Mouse (Mus musculus) bone marrow macrophage, adult 2 months (primary cell): Measurements from ENCODE around the gene Lrrn3. TPM values are rescaled to one million over a fixed set of nuclear protein-coding genes. Genes with fewer than 3 reads are reported as not detected.
A peak's percentile ranks its signal among the peaks of the same experiment; 100 is the strongest.

Experiments used
- H3K27ac ChIP-seq: 2 replicates; pipeline ENCODE4 v1.5.1; 2012; ENCODE audit warnings: low read depth, low read length; ENCODE audit not compliant: insufficient read depth
- H3K4me1 ChIP-seq: 2 replicates; pipeline ENCODE4 v1.6.1; 2012; ENCODE audit warnings: low read length; ENCODE audit not compliant: control insufficient read depth, insufficient read depth
- H3K4me3 ChIP-seq: 2 replicates; pipeline ENCODE4 v1.5.1; 2012; ENCODE audit warnings: mild to moderate bottlenecking, low read length, moderate library complexity; ENCODE audit not compliant: insufficient read depth
- CTCF ChIP-seq: IDR thresholded peaks from 2 replicates; pipeline ENCODE4 v1.5.1; 2012; ENCODE audit warnings: low read depth, mild to moderate bottlenecking, low read length, moderate library complexity
- POLR2A ChIP-seq: IDR thresholded peaks from 2 replicates; pipeline ENCODE4 v1.6.1; 2012; ENCODE audit warnings: mild to moderate bottlenecking, low read depth, low read length, borderline replicate concordance
- polyA plus RNA-seq: library from polyadenylated mRNA; stranded (reverse); fragments of >200 nt; gene quantifications from 2 replicates; pipeline ENCODE4 v1.2.4, GENCODE M21; 2012; ENCODE audit not compliant: missing spikeins, insufficient read depth, insufficient read length

The Lrrn3 gene
- polyA plus RNA-seq, 1 experiment = not detected

GRCm38 (mm10) chr12:41485512-41486215, 567 bp downstream of the Lrrn3 start:
- peak overlapping the region; percentile 34 for H3K4me3 ChIP-seq
- peaks cover 2% of the 10 kb centered on the region; the same call in 1 of the 2 replicates for H3K4me1 ChIP-seq
- H3K27ac ChIP-seq = no peak overlapping the region
- TF ChIP-seq CTCF = no peak
- no peak for TF ChIP-seq POLR2A

GRCm38 (mm10) chr12:41484689-41485511, 1.3 kb downstream of the Lrrn3 start:
- TF ChIP-seq CTCF = no peak
- no peak for TF ChIP-seq POLR2A
- Histone ChIP-seq H3K27ac (no peak overlapping the region), H3K4me3 (peak overlapping the region; percentile 32), H3K4me1 (peaks cover 2% of the 10 kb centered on the region; the same call in 1 of the 2 replicates)

- TF ChIP-seq CTCF (no peak), POLR2A (no peak)
- no peak overlapping the region for H3K27ac ChIP-seq
- H3K4me3 ChIP-seq = peak overlapping the region; percentile 14; the same call in 1 of the 2 replicates
- peaks cover 2% of the 10 kb centered on the region; the same call in 1 of the 2 replicates for H3K4me1 ChIP-seq
These were observed 2.4 kb downstream of the Lrrn3 start for GRCm38 (mm10) chr12:41483593-41484451.

- TF ChIP-seq CTCF (no peak), POLR2A (no peak)
- no peak overlapping the region for H3K4me3 ChIP-seq
These were observed 3.1 kb downstream of the Lrrn3 start for GRCm38 (mm10) chr12:41483091-41483592.

GRCm38 (mm10) chr12:41481486-41481885, 4.7 kb downstream of the Lrrn3 start:
- H3K27ac ChIP-seq = no peak overlapping the region
- H3K4me3 ChIP-seq = no peak overlapping the region
- H3K4me1 ChIP-seq = peaks cover 2% of the 10 kb centered on the region; the same call in 1 of the 2 replicates
- TF ChIP-seq CTCF = no peak
- no peak for TF ChIP-seq POLR2A

More at GRCm38 (mm10) chr12:41483091-41483592, 3.1 kb downstream of the Lrrn3 start:
- Histone ChIP-seq H3K27ac (no peak overlapping the region), H3K4me1 (peaks cover 2% of the 10 kb centered on the region; the same call in 1 of the 2 replicates)

DNA sequence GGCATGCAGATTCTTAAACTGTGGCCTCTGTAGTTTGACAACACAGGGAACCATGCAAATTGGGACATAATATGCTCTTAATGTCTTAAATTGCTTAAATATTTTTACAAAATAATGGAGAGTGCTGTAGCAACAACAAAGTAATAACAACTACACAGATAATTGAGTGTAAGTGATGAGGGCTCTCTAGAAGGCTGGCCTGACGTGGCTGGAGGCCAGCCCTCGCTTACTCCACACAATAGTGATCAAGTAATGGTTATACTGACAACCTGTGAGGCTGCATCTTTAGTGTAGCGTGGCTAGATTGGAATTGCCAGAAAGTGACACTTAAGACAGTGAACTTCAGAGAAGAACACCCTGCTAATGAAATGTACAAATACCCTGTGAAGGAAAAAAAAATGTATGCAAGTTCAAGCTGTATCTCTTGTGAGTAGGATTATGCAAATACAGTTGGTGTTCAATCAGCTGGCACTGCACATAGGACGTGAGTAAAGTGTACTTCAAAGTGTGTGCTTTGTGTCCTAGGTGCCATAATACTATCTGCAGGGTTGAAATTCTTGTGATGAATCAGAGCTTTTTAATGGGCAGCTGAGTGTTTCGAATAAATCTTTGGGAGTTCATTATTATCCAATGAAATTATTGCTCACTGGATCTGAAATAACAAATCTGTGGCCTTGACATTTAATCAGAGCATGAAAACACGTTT, 17.0 kb downstream of the Lrrn3 start:
- H3K27ac ChIP-seq = no peak overlapping the region
- H3K4me3 ChIP-seq = no peak overlapping the region
- no peak for TF ChIP-seq CTCF
- no peak for TF ChIP-seq POLR2A
- H3K4me1 ChIP-seq = no peaks in the 10 kb centered on the region

- TF ChIP-seq POLR2A (no peak), CTCF (no peak)
- Histone ChIP-seq H3K4me1 (no peaks in the 10 kb centered on the region), H3K27ac (no peak overlapping the region), H3K4me3 (no peak overlapping the region)
These were observed 17.7 kb downstream of the Lrrn3 start for GRCm38 (mm10) chr12:41468374-41468991.

DNA sequence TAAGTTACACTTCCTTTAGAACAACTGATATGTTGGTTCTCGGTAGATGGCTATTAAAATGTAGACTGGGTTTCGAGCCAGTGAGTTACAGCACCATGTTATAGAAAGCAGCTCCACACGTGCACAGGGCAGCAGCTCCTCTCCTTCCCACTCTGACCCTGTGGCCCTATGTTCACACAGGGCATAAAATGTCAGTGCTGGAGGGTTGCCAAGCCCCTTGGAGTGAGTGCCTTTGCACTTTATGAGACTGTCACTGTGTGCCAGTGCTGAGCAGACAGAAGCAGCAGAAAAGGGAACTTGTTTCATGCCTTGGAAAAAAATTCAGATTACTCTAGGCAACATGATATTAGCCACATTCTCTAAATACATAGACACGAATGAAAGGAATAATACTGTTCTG, 47.8 kb downstream of the Lrrn3 start:
- Histone ChIP-seq H3K27ac (no peak overlapping the region), H3K4me1 (peaks cover 2% of the 10 kb centered on the region; the same call in 1 of the 2 replicates), H3K4me3 (no peak overlapping the region)
- TF ChIP-seq CTCF = no peak
- no peak for TF ChIP-seq POLR2A
